Mouse (Mus musculus): ENCODE data around the gene Gipr.

DNA sequence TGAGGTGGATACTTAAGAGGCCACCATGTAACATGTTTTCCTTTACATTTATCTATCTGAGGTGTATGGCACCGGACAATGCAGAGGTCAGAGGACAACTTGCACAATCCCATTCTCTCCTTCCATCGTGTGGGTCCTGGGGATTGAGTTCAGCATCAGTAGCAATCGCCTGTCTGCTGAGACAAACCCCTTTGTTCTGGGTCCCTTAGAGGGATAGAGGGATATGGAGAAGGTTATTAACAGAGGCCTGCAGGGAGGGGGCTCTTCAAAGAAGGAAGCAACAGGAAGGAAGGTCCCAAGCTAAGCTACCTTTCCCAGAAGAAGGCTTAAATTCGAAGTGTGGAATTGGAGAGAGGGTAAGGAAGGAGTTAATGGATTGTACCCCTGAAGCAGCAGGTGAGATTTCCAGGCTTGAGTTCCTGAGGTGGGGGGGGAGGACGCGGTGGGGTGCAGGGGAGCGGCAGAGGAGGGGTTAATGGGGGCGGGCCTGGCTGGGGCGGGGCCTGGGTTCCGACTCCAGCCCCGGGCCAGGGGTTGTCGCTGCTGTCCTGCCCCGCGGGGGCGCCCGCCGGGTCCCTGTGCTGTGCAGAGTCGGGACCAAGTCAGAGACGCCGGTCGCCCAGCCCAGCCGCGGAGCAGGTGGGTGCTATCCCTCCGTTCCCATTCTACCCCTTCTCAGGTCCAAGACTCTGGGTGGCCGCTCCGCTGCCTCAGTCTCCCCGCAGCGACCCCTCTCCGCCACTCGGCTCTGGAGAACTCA lies 46.2 kb upstream of the Gipr start, which contains the start of gene Gpr4:
- TF ChIP-seq EP300 (IDR thresholded peaks at IDR 0.05; ENCODE audit: insufficient read depth, low read depth, low read length) (no peak), CTCF (IDR thresholded peaks at IDR 0.05) (peak; percentile 60)

Measured in heart, adult 2 months (tissue).